Mouse (Mus musculus): ENCODE data around the gene Ccl22. TPM values are rescaled to one million over a fixed set of nuclear protein-coding genes. Genes with fewer than 3 reads are reported as not detected.

Gene Ccl22
- polyA plus RNA-seq, 1 experiment from 2014 or later = not detected

DNA sequence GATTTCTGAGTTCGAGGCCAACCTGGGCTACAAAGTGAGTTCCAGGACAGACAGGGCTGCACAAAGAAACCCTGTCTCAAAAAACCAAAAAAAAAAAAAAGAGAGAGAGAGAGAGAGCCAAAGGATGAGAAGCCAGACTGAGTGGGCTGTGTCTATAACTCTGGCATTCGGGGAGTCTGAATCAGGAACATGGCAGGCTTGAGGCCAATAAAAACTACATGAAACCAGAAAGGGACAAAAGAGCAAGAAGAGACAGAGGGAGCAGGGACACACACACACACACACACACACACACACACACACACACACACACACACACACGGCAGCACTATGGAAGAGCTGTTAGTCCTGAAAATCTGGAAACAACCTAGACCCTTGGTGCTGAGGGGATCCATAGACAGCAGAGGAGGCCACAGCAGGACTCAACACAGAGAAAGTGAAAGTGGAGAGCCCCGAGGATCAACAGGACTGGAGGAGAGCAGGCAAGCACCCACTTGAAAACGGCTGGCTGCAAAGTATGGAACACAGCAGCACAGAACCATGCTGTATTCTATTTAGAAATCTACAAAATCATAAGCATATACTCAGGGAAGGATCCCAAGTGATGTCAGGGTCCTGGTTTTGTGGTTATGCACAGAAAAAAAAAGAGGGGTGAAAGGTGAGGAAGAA is 9.8 kb upstream of the Ccl22 start:
- no peaks in the 10 kb centered on the region for H3K4me1 ChIP-seq
- no peak for ATAC-seq (ENCODE audit: low FRiP score)
- H3K36me3 ChIP-seq = no peaks in the 10 kb centered on the region
- no peak overlapping the region for H3K4me2 ChIP-seq
- H3K27ac ChIP-seq (replicated peaks) = no peak overlapping the region
- no peaks in the 10 kb centered on the region for H3K27me3 ChIP-seq (replicated peaks)
- no peaks in the 10 kb centered on the region for H3K9me3 ChIP-seq (replicated peaks)
- no peak overlapping the region for H3K9ac ChIP-seq (replicated peaks)
- WGBS = 75% methylated on average over 5 of the region's 5 CpGs
- no peak overlapping the region for H3K4me3 ChIP-seq (replicated peaks)

DNA sequence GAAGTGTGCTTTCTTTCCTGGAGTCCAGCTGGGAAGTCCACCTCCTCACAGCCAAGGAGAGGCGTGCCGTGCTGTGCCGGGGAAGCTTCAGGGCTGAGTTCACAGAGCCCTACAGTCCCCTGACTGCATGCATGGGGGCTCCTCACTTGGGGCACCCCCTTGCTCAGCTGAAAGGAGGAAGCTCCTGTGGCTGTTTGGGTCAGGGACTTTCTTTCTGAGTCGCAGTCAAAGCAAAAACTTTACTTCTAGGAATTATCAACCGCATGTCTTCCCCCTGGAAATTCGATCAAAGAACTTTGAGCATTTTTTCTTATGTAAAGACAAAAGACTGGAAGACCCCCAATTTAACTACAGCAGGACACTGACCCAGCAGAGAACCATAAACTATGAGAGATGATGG is 5.6 kb upstream of the Ccl22 start:
- no peak for ATAC-seq (ENCODE audit: low FRiP score)
- Histone ChIP-seq H3K9me3 (replicated peaks) (no peaks in the 10 kb centered on the region), H3K4me2 (no peak overlapping the region), H3K4me1 (no peaks in the 10 kb centered on the region), H3K27ac (replicated peaks) (no peak overlapping the region), H3K9ac (replicated peaks) (no peak overlapping the region), H3K36me3 (no peaks in the 10 kb centered on the region), H3K27me3 (replicated peaks) (no peaks in the 10 kb centered on the region), H3K4me3 (replicated peaks) (no peak overlapping the region)
- 86% methylated on average over 6 of the region's 6 CpGs for WGBS

DNA sequence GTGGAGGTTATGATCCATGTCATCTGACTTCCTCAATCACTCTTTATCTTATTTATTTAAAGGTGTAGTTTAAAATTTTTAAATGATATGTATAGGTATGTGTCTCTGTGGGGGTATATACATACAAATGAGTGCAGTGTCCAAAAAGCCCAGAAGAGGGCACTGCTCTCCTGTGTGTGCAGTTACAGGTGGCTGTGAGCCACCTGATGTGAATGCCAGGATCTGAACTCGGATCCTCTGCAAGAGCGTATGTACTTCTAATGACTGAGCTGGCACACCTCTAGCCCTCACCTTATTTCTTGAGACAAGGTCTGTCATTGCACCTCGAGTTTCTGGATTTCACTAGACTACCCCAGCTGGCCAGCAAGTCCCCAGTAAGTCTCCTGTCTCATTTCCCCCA is 4.8 kb upstream of the Ccl22 start:
- Histone ChIP-seq H3K9me3 (replicated peaks) (no peaks in the 10 kb centered on the region), H3K4me2 (no peak overlapping the region), H3K27ac (replicated peaks) (no peak overlapping the region), H3K36me3 (no peaks in the 10 kb centered on the region), H3K4me1 (no peaks in the 10 kb centered on the region), H3K9ac (replicated peaks) (no peak overlapping the region), H3K27me3 (replicated peaks) (no peaks in the 10 kb centered on the region), H3K4me3 (replicated peaks) (no peak overlapping the region)
- whole genome bisulfite sequencing = 91% methylated on average over 3 of the region's 3 CpGs
- no peak for ATAC-seq (ENCODE audit: low FRiP score)

- H3K4me3 ChIP-seq (replicated peaks) = no peak overlapping the region
- no peak overlapping the region for H3K9ac ChIP-seq (replicated peaks)
- H3K27me3 ChIP-seq (replicated peaks) = no peaks in the 10 kb centered on the region
- no peaks in the 10 kb centered on the region for H3K4me1 ChIP-seq
- WGBS = 97% methylated on average over 4 of the region's 4 CpGs
- no peaks in the 10 kb centered on the region for H3K36me3 ChIP-seq
- no peak overlapping the region for H3K4me2 ChIP-seq
- ATAC-seq (ENCODE audit: low FRiP score) = no peak
- H3K27ac ChIP-seq (replicated peaks) = no peak overlapping the region
- H3K9me3 ChIP-seq (replicated peaks) = no peaks in the 10 kb centered on the region
Measured at GRCm38 (mm10) chr8:94741726-94742125, 3.7 kb upstream of the Ccl22 start.

DNA sequence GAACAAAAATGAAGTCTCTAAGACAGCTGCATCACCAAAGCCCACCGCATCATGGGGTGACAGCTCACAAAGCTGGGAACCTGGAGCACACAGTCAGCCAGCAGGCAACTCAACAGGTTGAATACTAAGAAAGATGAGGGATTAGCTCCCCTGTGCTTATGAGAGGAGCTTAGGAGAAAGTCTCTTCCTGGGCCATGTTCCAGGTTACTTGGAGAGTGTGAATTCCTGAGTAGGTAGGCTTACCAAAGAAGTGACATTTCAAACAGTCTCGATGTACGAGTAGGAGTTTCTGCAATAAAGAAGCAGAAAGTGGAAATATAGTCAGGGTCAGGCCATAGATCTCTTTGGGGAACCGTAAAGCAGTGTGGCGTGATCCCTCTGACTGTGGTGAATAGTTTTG is 906 bp upstream of the Ccl22 start:
- no peak overlapping the region for H3K4me3 ChIP-seq (replicated peaks)
- no peaks in the 10 kb centered on the region for H3K9me3 ChIP-seq (replicated peaks)
- H3K36me3 ChIP-seq = no peaks in the 10 kb centered on the region
- H3K4me2 ChIP-seq = no peak overlapping the region
- H3K4me1 ChIP-seq = no peaks in the 10 kb centered on the region
- no peak overlapping the region for H3K27ac ChIP-seq (replicated peaks)
- WGBS = 87% methylated on average over 5 of the region's 5 CpGs
- H3K27me3 ChIP-seq (replicated peaks) = no peaks in the 10 kb centered on the region
- no peak overlapping the region for H3K9ac ChIP-seq (replicated peaks)
- ATAC-seq (ENCODE audit: low FRiP score) = no peak

DNA sequence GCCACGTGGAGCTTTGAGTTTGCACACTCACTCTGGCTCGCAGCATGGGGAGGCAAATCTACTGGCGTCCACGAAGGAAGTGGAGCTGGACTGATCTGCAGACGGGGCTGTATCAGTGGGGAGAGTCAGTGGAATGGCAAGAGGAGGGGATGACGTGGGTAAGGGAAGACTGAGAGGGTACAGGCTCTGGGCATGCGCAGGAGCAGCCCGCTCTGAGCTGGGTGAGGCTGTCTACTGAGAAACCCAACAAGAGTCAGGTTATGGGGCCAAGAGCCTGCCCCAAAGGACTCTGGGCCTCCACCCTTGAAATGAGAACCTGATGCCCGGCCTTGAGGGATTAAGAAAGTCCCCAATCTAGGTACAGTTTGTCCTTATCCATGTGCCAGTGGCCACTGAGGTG is 418 bp upstream of the Ccl22 start:
- ATAC-seq (ENCODE audit: low FRiP score) = no peak
- H3K27me3 ChIP-seq (replicated peaks) = no peaks in the 10 kb centered on the region
- H3K9ac ChIP-seq (replicated peaks) = no peak overlapping the region
- H3K4me3 ChIP-seq (replicated peaks) = no peak overlapping the region
- no peaks in the 10 kb centered on the region for H3K9me3 ChIP-seq (replicated peaks)
- no peaks in the 10 kb centered on the region for H3K36me3 ChIP-seq
- 83% methylated on average over 9 of the region's 9 CpGs for WGBS
- no peak overlapping the region for H3K27ac ChIP-seq (replicated peaks)
- H3K4me2 ChIP-seq = no peak overlapping the region
- no peaks in the 10 kb centered on the region for H3K4me1 ChIP-seq

DNA sequence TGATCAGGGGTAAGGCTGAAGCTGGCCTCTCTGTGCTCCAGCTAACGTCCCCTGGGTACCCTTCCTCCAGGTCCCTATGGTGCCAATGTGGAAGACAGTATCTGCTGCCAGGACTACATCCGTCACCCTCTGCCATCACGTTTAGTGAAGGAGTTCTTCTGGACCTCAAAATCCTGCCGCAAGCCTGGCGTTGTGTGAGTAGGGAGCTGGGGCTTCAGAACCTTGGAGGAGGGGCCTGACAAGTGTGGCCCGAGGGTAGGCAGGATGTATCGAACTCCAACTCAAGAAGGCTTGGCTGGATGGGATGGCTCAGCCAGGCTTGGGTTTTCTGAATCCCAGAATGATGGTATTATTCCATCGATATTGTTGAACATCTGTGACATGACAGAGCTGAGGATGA is 1.4 kb downstream of the Ccl22 start:
- WGBS = 85% methylated on average over 8 of the region's 8 CpGs
- no peak for ATAC-seq (ENCODE audit: low FRiP score)
- no peak overlapping the region for H3K27ac ChIP-seq (replicated peaks)
- H3K4me1 ChIP-seq = no peaks in the 10 kb centered on the region
- no peaks in the 10 kb centered on the region for H3K36me3 ChIP-seq
- H3K9ac ChIP-seq (replicated peaks) = no peak overlapping the region
- no peaks in the 10 kb centered on the region for H3K9me3 ChIP-seq (replicated peaks)
- no peak overlapping the region for H3K4me2 ChIP-seq
- no peaks in the 10 kb centered on the region for H3K27me3 ChIP-seq (replicated peaks)
- H3K4me3 ChIP-seq (replicated peaks) = no peak overlapping the region

DNA sequence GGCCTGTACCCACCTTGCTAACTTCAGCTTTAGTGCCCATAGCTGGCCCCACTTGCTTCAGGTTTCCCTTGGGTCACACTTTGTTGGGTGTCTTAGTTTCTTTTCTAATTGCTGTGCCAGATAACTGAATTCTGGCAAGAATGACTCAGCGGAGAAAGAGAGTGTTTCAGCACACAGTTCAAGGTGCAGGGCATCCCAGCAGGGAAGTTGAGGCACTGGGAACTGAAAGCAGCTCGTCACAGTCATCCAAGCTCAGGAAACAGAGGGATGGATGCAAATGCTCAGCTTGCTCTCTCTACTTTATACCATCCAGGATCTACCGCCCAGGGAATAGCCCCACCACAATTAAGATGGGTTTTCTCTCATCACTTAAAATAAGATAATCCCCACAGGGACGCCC is 3.0 kb downstream of the Ccl22 start:
- no peak for ATAC-seq (ENCODE audit: low FRiP score)
- 61% methylated on average over 4 of the region's 4 CpGs for WGBS
- no peak overlapping the region for H3K4me3 ChIP-seq (replicated peaks)

GRCm38 (mm10) chr8:94749942-94750341 is 4.6 kb downstream of the Ccl22 start:
- no peak overlapping the region for H3K4me2 ChIP-seq
- no peaks in the 10 kb centered on the region for H3K9me3 ChIP-seq (replicated peaks)
- no peaks in the 10 kb centered on the region for H3K36me3 ChIP-seq
- no peak overlapping the region for H3K9ac ChIP-seq (replicated peaks)
- no peaks in the 10 kb centered on the region for H3K27me3 ChIP-seq (replicated peaks)
- H3K4me1 ChIP-seq = no peaks in the 10 kb centered on the region
- no peak for ATAC-seq (ENCODE audit: low FRiP score)
- no peak overlapping the region for H3K4me3 ChIP-seq (replicated peaks)
- 92% methylated on average over 3 of the region's 3 CpGs for WGBS
- H3K27ac ChIP-seq (replicated peaks) = no peak overlapping the region

More for the DNA sequence above, 3.0 kb downstream of the Ccl22 start:
- Histone ChIP-seq H3K4me2 (no peak overlapping the region), H3K9me3 (replicated peaks) (no peaks in the 10 kb centered on the region), H3K27ac (replicated peaks) (no peak overlapping the region), H3K9ac (replicated peaks) (no peak overlapping the region), H3K36me3 (no peaks in the 10 kb centered on the region), H3K4me1 (no peaks in the 10 kb centered on the region), H3K27me3 (replicated peaks) (no peaks in the 10 kb centered on the region)

- Histone ChIP-seq H3K4me2 (no peak overlapping the region), H3K36me3 (no peaks in the 10 kb centered on the region), H3K4me1 (no peaks in the 10 kb centered on the region), H3K27me3 (replicated peaks) (no peaks in the 10 kb centered on the region), H3K4me3 (replicated peaks) (no peak overlapping the region), H3K9ac (replicated peaks) (no peak overlapping the region), H3K27ac (replicated peaks) (no peak overlapping the region), H3K9me3 (replicated peaks) (no peaks in the 10 kb centered on the region)
- WGBS = 85% methylated on average over 10 of the region's 10 CpGs
- no peak for ATAC-seq (ENCODE audit: low FRiP score)
Measured at GRCm38 (mm10) chr8:94751023-94751849, 5.8 kb downstream of the Ccl22 start.

GRCm38 (mm10) chr8:94754006-94754405 is 8.6 kb downstream of the Ccl22 start:
- Histone ChIP-seq H3K27me3 (replicated peaks) (no peaks in the 10 kb centered on the region), H3K4me2 (no peak overlapping the region), H3K9ac (replicated peaks) (no peak overlapping the region), H3K9me3 (replicated peaks) (no peaks in the 10 kb centered on the region), H3K36me3 (no peaks in the 10 kb centered on the region), H3K27ac (replicated peaks) (no peak overlapping the region), H3K4me3 (replicated peaks) (no peak overlapping the region), H3K4me1 (no peaks in the 10 kb centered on the region)
- ATAC-seq (ENCODE audit: low FRiP score) = no peak
- WGBS = 82% methylated on average over 2 of the region's 2 CpGs

DNA sequence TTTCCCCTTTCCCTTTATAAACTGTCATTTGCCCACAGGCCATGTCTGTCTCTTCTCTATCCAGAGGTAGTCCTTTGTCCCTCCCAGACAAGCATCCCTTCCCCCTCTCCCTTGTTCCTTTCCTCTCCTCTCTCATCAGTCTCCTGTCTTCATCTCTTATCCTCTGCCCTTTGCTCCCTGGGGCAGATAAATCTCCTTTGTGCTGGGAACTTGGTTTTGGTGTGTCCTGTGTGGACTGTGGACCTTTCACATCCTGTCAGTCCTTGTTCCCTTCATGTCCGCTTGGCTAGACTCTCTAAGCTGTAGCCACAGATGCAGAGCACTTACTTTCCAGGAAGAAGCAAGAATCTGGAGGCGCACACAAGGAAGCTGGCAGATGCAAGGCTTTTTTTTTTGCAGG is 9.1 kb downstream of the Ccl22 start:
- Histone ChIP-seq H3K9me3 (replicated peaks) (no peaks in the 10 kb centered on the region), H3K9ac (replicated peaks) (no peak overlapping the region), H3K4me2 (no peak overlapping the region), H3K27me3 (replicated peaks) (no peaks in the 10 kb centered on the region), H3K4me3 (replicated peaks) (no peak overlapping the region), H3K4me1 (no peaks in the 10 kb centered on the region), H3K36me3 (no peaks in the 10 kb centered on the region), H3K27ac (replicated peaks) (no peak overlapping the region)
- ATAC-seq (ENCODE audit: low FRiP score) = no peak
- WGBS = 85% methylated on average over 2 of the region's 2 CpGs

Measured in neural tube, embryonic 15.5 days (tissue).